ENCODE assay signal across 9 mouse cellular contexts in genomic region chr13:73159454-73159853, GRCm38 (mm10).
DNase-seq lines count a peak whose midpoint lies in the region; ATAC-seq and TF ChIP-seq lines count a peak whose summit lies in the region.
"Had no signal": no experiment of that assay in that cellular context is flagged by ENCODE, and none has a peak within 500 bp of the region (broad histone marks: within the 10 kb centered on the region; RNA-seq: fewer than 3 reads in every experiment).

No protein-coding gene starts in this region.

- peaks cover 13% of the 10 kb centered on the region for H3K4me1 ChIP-seq in forebrain, embryonic 10.5 days
- peaks cover 4% of the 10 kb centered on the region; the same call in 1 of the 2 replicates for H3K4me1 ChIP-seq in forebrain, embryonic 16.5 days (replicated peaks; ENCODE audit: control insufficient read depth, insufficient read depth, low read length)
- H3K4me1 ChIP-seq in limb, embryonic 12.5 days (replicated peaks), result 0 out of 2 replicates have a peak, but pooled peaks cover 5% of the 10 kb centered on the region
- H3K4me1 ChIP-seq in limb, embryonic 10.5 days, result peaks cover 12% of the 10 kb centered on the region; the same call in 1 of the 2 replicates
- H3K4me1 ChIP-seq in hindbrain, postnatal 0 days (ENCODE audit: insufficient read depth, low read length), result peaks cover 7% of the 10 kb centered on the region; the same call in 1 of the 2 replicates
- no peaks in the 10 kb centered on the region for H3K4me1 ChIP-seq in stomach, embryonic 14.5 days (ENCODE audit: control insufficient read depth, insufficient read depth, low read length)

- no peak for TF ChIP-seq CTCF in hindbrain, postnatal 0 days (IDR thresholded peaks at IDR 0.05; ENCODE audit: low read depth)

- peak overlapping the region; percentile 72; the same call in 1 of the 2 replicates for H3K27ac ChIP-seq in forebrain, embryonic 10.5 days
- no peak overlapping the region for H3K27ac ChIP-seq in forebrain, embryonic 16.5 days (ENCODE audit: low read length)
- H3K27ac ChIP-seq in limb, embryonic 12.5 days, result no peak overlapping the region
- H3K27ac ChIP-seq in limb, embryonic 10.5 days, result no peak overlapping the region
- H3K27ac ChIP-seq in hindbrain, postnatal 0 days, result no peak overlapping the region
- no peak overlapping the region for H3K27ac ChIP-seq in stomach, embryonic 14.5 days (ENCODE audit: low read length)

- H3K9ac ChIP-seq in forebrain, embryonic 16.5 days (replicated peaks; ENCODE audit: low read depth, low read length), result no peak overlapping the region; the same call in 1 of the 2 replicates
- H3K9ac ChIP-seq in limb, embryonic 12.5 days (replicated peaks), result no peak overlapping the region
- H3K9ac ChIP-seq in hindbrain, postnatal 0 days (replicated peaks; ENCODE audit: low read length), result peak overlapping the region; percentile 22; the same call in 1 of the 2 replicates
- H3K9ac ChIP-seq in stomach, embryonic 14.5 days (replicated peaks; ENCODE audit: low read depth, low read length), result no peak overlapping the region

- no peaks in the 10 kb centered on the region for H3K9me3 ChIP-seq in forebrain, embryonic 10.5 days
- H3K9me3 ChIP-seq in forebrain, embryonic 16.5 days (ENCODE audit: control insufficient read depth, low read length), result no peaks in the 10 kb centered on the region
- H3K9me3 ChIP-seq in limb, embryonic 12.5 days, result no peaks in the 10 kb centered on the region
- no peaks in the 10 kb centered on the region for H3K9me3 ChIP-seq in limb, embryonic 10.5 days (replicated peaks)
- H3K9me3 ChIP-seq in hindbrain, postnatal 0 days (ENCODE audit: low read length), result no peaks in the 10 kb centered on the region
- H3K9me3 ChIP-seq in stomach, embryonic 14.5 days (ENCODE audit: control insufficient read depth, low read depth, low read length), result no peaks in the 10 kb centered on the region

- 45% methylated on average over 7 of the region's 7 CpGs for WGBS in forebrain, embryonic 10.5 days
- 52% methylated on average over 7 of the region's 7 CpGs for WGBS in forebrain, embryonic 16.5 days
- WGBS in limb, embryonic 12.5 days, result 21% methylated on average over 7 of the region's 7 CpGs
- WGBS in limb, embryonic 10.5 days, result 21% methylated on average over 7 of the region's 7 CpGs
- WGBS in hindbrain, postnatal 0 days, result 30% methylated on average over 7 of the region's 7 CpGs
- WGBS in stomach, embryonic 14.5 days, result 43% methylated on average over 7 of the region's 7 CpGs

- H3K4me2 ChIP-seq in forebrain, embryonic 16.5 days (ENCODE audit: low read length), result no peak overlapping the region
- peak overlapping the region; percentile 55 for H3K4me2 ChIP-seq in limb, embryonic 12.5 days
- H3K4me2 ChIP-seq in hindbrain, postnatal 0 days (ENCODE audit: low read depth, low read length), result no peak overlapping the region
- H3K4me2 ChIP-seq in stomach, embryonic 14.5 days (replicated peaks; ENCODE audit: low read depth, low read length), result peak overlapping the region; percentile 48

- peak; percentile 16 for DNase-seq in forebrain, embryonic 10.5 days (ENCODE audit: extremely low spot score, low spot score)
- DNase-seq in limb, embryonic 10.5 days (ENCODE audit: low spot score), result no peak
- DNase-seq in hindbrain, postnatal 0 days (ENCODE audit: low spot score), result no peak
- no peak for DNase-seq in layer of hippocampus, adult 9-11 months
- DNase-seq: adrenal gland, postnatal 25 days had no signal

- peak overlapping the region; percentile 45; the same call in 1 of the 2 replicates for H3K4me3 ChIP-seq in forebrain, embryonic 10.5 days
- no peak overlapping the region for H3K4me3 ChIP-seq in forebrain, embryonic 16.5 days (replicated peaks; ENCODE audit: low read length)
- no peak overlapping the region for H3K4me3 ChIP-seq in limb, embryonic 12.5 days (replicated peaks)
- no peak overlapping the region for H3K4me3 ChIP-seq in limb, embryonic 10.5 days
- H3K4me3 ChIP-seq in hindbrain, postnatal 0 days (ENCODE audit: low read length), result no peak overlapping the region
- H3K4me3 ChIP-seq in stomach, embryonic 14.5 days (ENCODE audit: low read depth, low read length), result no peak overlapping the region

- H3K36me3 ChIP-seq in forebrain, embryonic 10.5 days (replicated peaks), result no peaks in the 10 kb centered on the region
- H3K36me3 ChIP-seq in forebrain, embryonic 16.5 days (ENCODE audit: control insufficient read depth, insufficient read depth), result no peaks in the 10 kb centered on the region
- H3K36me3 ChIP-seq in limb, embryonic 12.5 days, result no peaks in the 10 kb centered on the region
- no peaks in the 10 kb centered on the region for H3K36me3 ChIP-seq in limb, embryonic 10.5 days
- H3K36me3 ChIP-seq in hindbrain, postnatal 0 days (ENCODE audit: insufficient read depth, low read length), result no peaks in the 10 kb centered on the region
- H3K36me3 ChIP-seq in stomach, embryonic 14.5 days (ENCODE audit: control insufficient read depth, insufficient read depth, low read length), result no peaks in the 10 kb centered on the region

- no peak for ATAC-seq in forebrain, embryonic 16.5 days
- ATAC-seq in limb, embryonic 12.5 days (ENCODE audit: insufficient number of reproducible peaks, insufficient read depth, low FRiP score, low TSS enrichment, low read depth), result no peak
- ATAC-seq in hindbrain, postnatal 0 days, result no peak
- ATAC-seq in stomach, embryonic 14.5 days (ENCODE audit: insufficient number of reproducible peaks, insufficient read depth, low FRiP score, low read depth), result no peak
- no peak for ATAC-seq in cerebellum, adult (ENCODE audit: insufficient number of reproducible peaks, low FRiP score, low TSS enrichment)

- H3K27me3 ChIP-seq in forebrain, embryonic 10.5 days (ENCODE audit: poor library complexity, severe bottlenecking), result peaks cover 21% of the 10 kb centered on the region
- H3K27me3 ChIP-seq in forebrain, embryonic 16.5 days (replicated peaks; ENCODE audit: control insufficient read depth, insufficient read depth, low read length), result no peaks in the 10 kb centered on the region
- peaks cover 10% of the 10 kb centered on the region for H3K27me3 ChIP-seq in limb, embryonic 12.5 days
- H3K27me3 ChIP-seq in limb, embryonic 10.5 days (ENCODE audit: low read depth, poor library complexity, severe bottlenecking), result peaks cover 24% of the 10 kb centered on the region
- no peaks in the 10 kb centered on the region for H3K27me3 ChIP-seq in hindbrain, postnatal 0 days (ENCODE audit: insufficient read depth, low read length)
- H3K27me3 ChIP-seq in stomach, embryonic 14.5 days (ENCODE audit: control insufficient read depth, insufficient read depth, low read length), result no peaks in the 10 kb centered on the region

Comparison
In these comparisons a context has a peak if more than half of its experiments do, and no peak if none do; other contexts are left out.
1. H3K4me2 ChIP-seq: peak in limb, embryonic 12.5 days (single experiment) and stomach, embryonic 14.5 days (single experiment); none in forebrain, embryonic 16.5 days (single experiment) and hindbrain, postnatal 0 days (single experiment).